Mouse (Mus musculus) small intestine, adult 2 months (tissue): ENCODE measurements around the gene Lat.

ENCODE experiments used
- CTCF ChIP-seq: fragments of 200-500 bp; IDR thresholded peaks from 2 replicates; pipeline ENCODE4 v1.5.1; 2012; ENCODE audit warnings: low read depth, mild to moderate bottlenecking, control low read depth, inconsistent platforms, low read length, moderate library complexity, mixed read lengths; ENCODE audit not compliant: insufficient replicate concordance, insufficient read length; ENCODE audit errors: extremely low read depth
- POLR2A ChIP-seq: fragments of 200-500 bp; IDR thresholded peaks from 2 replicates; pipeline ENCODE4 v1.6.1; 2012; ENCODE audit warnings: low read depth, mild to moderate bottlenecking, control low read depth, inconsistent platforms, low read length, moderate library complexity

DNA sequence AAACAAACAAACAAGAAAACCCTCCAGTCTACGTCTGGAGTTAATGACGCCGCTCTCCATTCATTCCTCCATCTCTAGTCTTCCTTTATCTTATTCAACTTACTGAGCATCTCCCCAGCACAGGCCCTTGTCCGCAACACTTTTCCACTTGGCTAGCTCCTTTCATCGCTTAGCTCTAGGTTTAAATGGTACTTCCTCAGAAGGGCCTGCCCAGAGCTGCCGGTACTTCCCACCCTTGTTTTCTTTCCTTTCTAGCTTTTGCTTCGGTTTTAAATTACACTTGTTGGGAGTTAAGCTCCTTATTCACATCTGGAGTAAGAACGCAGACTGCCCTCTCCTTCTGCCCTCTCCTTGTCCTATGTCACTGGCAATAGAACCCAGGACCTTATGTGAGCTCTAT lies 47.7 kb upstream of the Lat start:
- TF ChIP-seq CTCF (no peak), POLR2A (no peak)
